Mouse (Mus musculus) kidney, postnatal 14 days (tissue): ENCODE measurements around the gene 1700020A23Rik.

Source experiments
- DNase-seq: peaks from one replicate; pipeline ENCODE4 v3.0.0; 2022; ENCODE audit warnings: mixed read lengths

Gene 1700020A23Rik

GRCm38 (mm10) chr2:130451086-130451726 is 46.1 kb downstream of the 1700020A23Rik start:
- DNase-seq: no peak

- DNase-seq: no peak
Measured at GRCm38 (mm10) chr2:130451727-130452090, 46.6 kb downstream of the 1700020A23Rik start.

- DNase-seq: no peak
Measured at GRCm38 (mm10) chr2:130452266-130452665, 47.2 kb downstream of the 1700020A23Rik start.

- no peak for DNase-seq
Measured at GRCm38 (mm10) chr2:130453421-130453820, 48.4 kb downstream of the 1700020A23Rik start.

- DNase-seq: no peak
Measured at GRCm38 (mm10) chr2:130454748-130455370, 49.8 kb downstream of the 1700020A23Rik start.
